Mouse (Mus musculus): Measurements from ENCODE around the gene Fam92b.

Gene Fam92b

GRCm38 (mm10) chr8:120190107-120190809, 13.0 kb upstream of the Fam92b start:
- no peak for DNase-seq (ENCODE audit: low spot score in 2 of 2)

GRCm38 (mm10) chr8:120189440-120189839, 12.2 kb upstream of the Fam92b start:
- DNase-seq (ENCODE audit: low spot score in 2 of 2), result no peak

- no peak for DNase-seq (ENCODE audit: low spot score in 2 of 2)
These were observed 11.2 kb upstream of the Fam92b start for GRCm38 (mm10) chr8:120188510-120188909.

- no peak for DNase-seq (ENCODE audit: low spot score in 2 of 2)
These were observed 9.2 kb upstream of the Fam92b start for GRCm38 (mm10) chr8:120186454-120186853.

GRCm38 (mm10) chr8:120184850-120185792, 7.9 kb upstream of the Fam92b start:
- no peak for DNase-seq (ENCODE audit: low spot score in 2 of 2)

GRCm38 (mm10) chr8:120184366-120184765, 7.1 kb upstream of the Fam92b start:
- no peak for DNase-seq (ENCODE audit: low spot score in 2 of 2)

GRCm38 (mm10) chr8:120181861-120182414, 4.7 kb upstream of the Fam92b start:
- DNase-seq (ENCODE audit: low spot score in 2 of 2), result no peak

- no peak for DNase-seq (ENCODE audit: low spot score in 2 of 2)
These were observed 4.0 kb upstream of the Fam92b start for GRCm38 (mm10) chr8:120181274-120181673.

GRCm38 (mm10) chr8:120180445-120180970, 3.2 kb upstream of the Fam92b start:
- DNase-seq (ENCODE audit: low spot score in 2 of 2), result no peak

GRCm38 (mm10) chr8:120179027-120179431, 1.8 kb upstream of the Fam92b start:
- DNase-seq (ENCODE audit: low spot score in 2 of 2), result peak; percentile 65 to 79

- DNase-seq (ENCODE audit: low spot score in 2 of 2), result no peak
These were observed 853 bp upstream of the Fam92b start for GRCm38 (mm10) chr8:120178124-120178514.

GRCm38 (mm10) chr8:120176605-120177004, 661 bp downstream of the Fam92b start:
- DNase-seq (ENCODE audit: low spot score in 2 of 2), result no peak

GRCm38 (mm10) chr8:120174606-120175005, 2.7 kb downstream of the Fam92b start:
- no peak for DNase-seq (ENCODE audit: low spot score in 2 of 2)

- no peak for DNase-seq (ENCODE audit: low spot score in 2 of 2)
These were observed 4.1 kb downstream of the Fam92b start for GRCm38 (mm10) chr8:120173195-120173594.

GRCm38 (mm10) chr8:120169119-120169518, 8.1 kb downstream of the Fam92b start:
- no peak for DNase-seq (ENCODE audit: low spot score in 2 of 2)

- DNase-seq (ENCODE audit: low spot score in 2 of 2), result peak in 1 of 2 experiments; percentile 53
These were observed 9.4 kb downstream of the Fam92b start for GRCm38 (mm10) chr8:120167821-120168220.

GRCm38 (mm10) chr8:120167136-120167535, 10.1 kb downstream of the Fam92b start:
- DNase-seq (ENCODE audit: low spot score in 2 of 2), result no peak

GRCm38 (mm10) chr8:120164026-120164425, 13.2 kb downstream of the Fam92b start:
- DNase-seq (ENCODE audit: low spot score in 2 of 2), result no peak

GRCm38 (mm10) chr8:120163376-120163775, 13.9 kb downstream of the Fam92b start:
- no peak for DNase-seq (ENCODE audit: low spot score in 2 of 2)

- no peak for DNase-seq (ENCODE audit: low spot score in 2 of 2)
These were observed 14.9 kb downstream of the Fam92b start for GRCm38 (mm10) chr8:120162404-120162752.

- DNase-seq (ENCODE audit: low spot score in 2 of 2), result no peak
These were observed 15.4 kb downstream of the Fam92b start for GRCm38 (mm10) chr8:120161658-120162403.

- DNase-seq (ENCODE audit: low spot score in 2 of 2), result no peak
These were observed 16.9 kb downstream of the Fam92b start for GRCm38 (mm10) chr8:120160366-120160765.

Data from right cerebral cortex, postnatal 36 days (tissue).